Mouse (Mus musculus) ES-E14 (cell line): ENCODE measurements around the gene Nepro. TPM values are rescaled to one million over a fixed set of nuclear protein-coding genes. Genes with fewer than 3 reads are reported as not detected.

ENCODE experiments used
- DNase-seq: peaks from one replicate; pipeline ENCODE4 v3.0.0-alpha.2; 2013; ENCODE audit warnings: low read depth, low spot score
- H3K27ac ChIP-seq: 2 replicates; pipeline ENCODE4 v1.5.1; 2012; ENCODE audit warnings: low read depth, mild to moderate bottlenecking, low read length, moderate library complexity, mixed read lengths; ENCODE audit not compliant: poor library complexity, insufficient read depth, severe bottlenecking
- H3K36me3 ChIP-seq: 2 replicates; pipeline ENCODE4 v1.6.1; 2012; ENCODE audit warnings: mild to moderate bottlenecking, low read length, moderate library complexity, mixed read lengths; ENCODE audit not compliant: control insufficient read depth, poor library complexity, insufficient read depth, severe bottlenecking
- H3K4me1 ChIP-seq, 2 experiments: fragments of 150-350 bp in 1 of 2; sonication (generic) in 1 of 2; 2 replicates each; pipeline ENCODE4 v1.6.1; 2012; ENCODE audit warnings: low read length in 2 of 2, mild to moderate bottlenecking in 1 of 2, mixed read lengths in 1 of 2; ENCODE audit not compliant: control insufficient read depth in 2 of 2, insufficient read depth in 2 of 2, poor library complexity in 1 of 2
- H3K4me3 ChIP-seq, 2 experiments: fragments of 150-350 bp in 1 of 2; sonication (generic) in 1 of 2; 2 replicates each; pipeline ENCODE4 v1.5.1; 2012; ENCODE audit warnings: low read length in 2 of 2, low read depth in 1 of 2, mild to moderate bottlenecking in 1 of 2, mixed read lengths in 1 of 2; ENCODE audit not compliant: insufficient read depth in 1 of 2, poor library complexity in 1 of 2, severe bottlenecking in 1 of 2
- H3K9ac ChIP-seq: 2 replicates; pipeline ENCODE4 v1.6.1; 2012; ENCODE audit warnings: low read depth, mild to moderate bottlenecking, low read length, mixed read lengths; ENCODE audit not compliant: poor library complexity, insufficient read depth, severe bottlenecking
- H3K9me3 ChIP-seq: fragments of 150-350 bp; sonication (generic); 2 replicates; pipeline ENCODE4 v1.6.1; 2012; ENCODE audit warnings: low read depth, mild to moderate bottlenecking, low read length; ENCODE audit not compliant: control insufficient read depth, insufficient read depth
- CHD2 ChIP-seq: IDR thresholded peaks from 2 replicates; pipeline ENCODE4 v1.6.1; 2014; ENCODE audit warnings: mild to moderate bottlenecking, low read depth, low read length, inconsistent platforms
- HCFC1 ChIP-seq: IDR thresholded peaks from 2 replicates; pipeline ENCODE4 v1.6.1; 2012; ENCODE audit warnings: low read length, inconsistent platforms, borderline replicate concordance; ENCODE audit not compliant: insufficient read depth
- MAFK ChIP-seq: IDR thresholded peaks from 2 replicates; pipeline ENCODE4 v1.6.1; 2014; ENCODE audit warnings: mild to moderate bottlenecking, low read depth, low read length, inconsistent platforms; ENCODE audit not compliant: insufficient read depth
- ZC3H11A ChIP-seq: IDR thresholded peaks from 2 replicates; pipeline ENCODE4 v1.6.1; 2012; ENCODE audit warnings: low read depth, mild to moderate bottlenecking, inconsistent platforms, low read length, borderline replicate concordance
- ZNF384 ChIP-seq: IDR thresholded peaks from 2 replicates; pipeline ENCODE4 v1.6.1; 2012; ENCODE audit warnings: low read depth, low read length, inconsistent platforms
- in situ Hi-C, 2 experiments: fragments of 600-800 bp; cut with MboI; formaldehyde crosslinking; loops; one replicate each; pipeline ENCODE4 v1.15.1; 2025; ENCODE audit warnings: low sequenced_read_pairs in 2 of 2, inconsistent platforms in 1 of 2; ENCODE audit not compliant: unreplicated experiment in 2 of 2
- total RNA-seq: library from RNA; depleted of rRNA; stranded (reverse); fragments of 300-350 nt; gene quantifications from 2 replicates; pipeline ENCODE4 v1.2.3, GENCODE M21; 2012

The Nepro gene
- total RNA-seq, 1 experiment: 39.7 TPM

DNA sequence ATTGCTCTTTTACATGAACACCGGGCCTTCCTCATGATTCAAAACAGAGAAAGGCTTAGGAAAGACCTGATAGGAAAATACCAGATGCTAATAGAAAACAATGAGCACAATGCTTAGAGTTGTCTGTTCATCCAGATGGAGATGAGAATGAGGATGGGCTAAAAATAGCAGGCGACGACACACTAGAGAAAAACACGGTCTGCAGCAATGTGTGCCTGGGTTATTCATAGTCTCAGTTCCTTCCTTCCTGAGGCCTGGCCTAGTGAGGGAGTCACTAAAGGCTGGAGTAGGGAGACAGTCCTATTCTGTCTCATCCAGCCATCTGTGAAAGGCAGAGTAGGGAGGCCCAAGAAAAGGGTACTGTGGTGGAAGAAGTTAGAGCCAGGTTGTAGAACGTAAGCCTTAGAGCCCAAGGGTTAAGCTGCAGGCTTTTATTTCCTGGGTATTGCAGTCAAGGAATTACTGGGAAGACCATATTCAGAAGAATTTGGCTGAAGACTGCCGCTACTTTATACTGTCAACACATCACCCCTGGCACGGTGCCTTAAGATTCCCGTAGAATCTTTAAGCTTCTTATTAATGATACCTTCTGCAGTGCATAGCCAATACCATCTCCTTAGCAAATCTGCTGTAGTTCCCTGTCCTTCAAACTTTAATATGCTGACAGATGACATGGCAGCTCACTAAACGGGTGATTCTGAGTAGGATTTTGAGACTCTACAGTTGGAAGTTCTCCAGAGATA, 43.2 kb upstream of the Nepro start:
- in situ Hi-C loops: no loop called here
- Histone ChIP-seq H3K9me3 (no peaks in the 10 kb centered on the region), H3K4me3 (no peak overlapping the region), H3K36me3 (no peaks in the 10 kb centered on the region), H3K27ac (no peak overlapping the region), H3K9ac (no peak overlapping the region), H3K4me1 (peaks cover 0 to 5% of the 10 kb centered on the region in 2 experiments; a peak in 1 of 4 replicates)
- no peak for DNase-seq
- TF ChIP-seq MAFK (no peak), ZC3H11A (no peak), CHD2 (no peak), HCFC1 (no peak), ZNF384 (no peak)

GRCm38 (mm10) chr16:44684646-44685045, 39.5 kb upstream of the Nepro start:
- no peak for TF ChIP-seq HCFC1
- no peak for TF ChIP-seq ZNF384
- TF ChIP-seq ZC3H11A: no peak
- TF ChIP-seq MAFK: no peak
- TF ChIP-seq CHD2: no peak
- Histone ChIP-seq H3K27ac (no peak overlapping the region), H3K4me1 (peaks cover 0 to 3% of the 10 kb centered on the region in 2 experiments; a peak in 1 of 4 replicates), H3K4me3 (no peak overlapping the region), H3K9ac (no peak overlapping the region), H3K9me3 (no peaks in the 10 kb centered on the region), H3K36me3 (no peaks in the 10 kb centered on the region)
- in situ Hi-C loops: no loop called here
- DNase-seq: no peak

DNA sequence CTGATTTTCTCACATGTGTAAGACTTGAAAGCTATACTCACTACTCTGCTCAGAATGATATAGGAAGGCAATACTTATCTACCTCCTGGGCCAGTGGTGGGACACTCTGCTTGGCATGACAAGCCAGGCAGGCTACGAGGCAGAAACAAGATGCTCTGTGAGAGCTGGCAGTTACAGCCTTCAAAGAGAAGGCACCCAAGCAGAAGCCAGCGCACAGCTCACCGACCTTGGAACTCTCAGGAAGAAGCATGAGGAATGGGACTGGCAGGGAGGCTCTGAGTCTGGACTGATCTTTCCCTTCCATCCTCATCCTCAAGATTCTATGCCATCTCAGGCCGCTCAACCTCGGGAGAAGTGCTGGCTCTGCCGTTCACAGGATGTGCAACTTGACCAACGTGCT, 38.7 kb upstream of the Nepro start:
- Histone ChIP-seq H3K9ac (no peak overlapping the region), H3K27ac (no peak overlapping the region), H3K4me1 (no peaks in the 10 kb centered on the region), H3K36me3 (no peaks in the 10 kb centered on the region), H3K4me3 (no peak overlapping the region), H3K9me3 (no peaks in the 10 kb centered on the region)
- TF ChIP-seq CHD2 (no peak), ZNF384 (no peak), ZC3H11A (no peak), HCFC1 (no peak), MAFK (no peak)
- DNase-seq: no peak
- in situ Hi-C loops: no loop called here

GRCm38 (mm10) chr16:44686991-44687718, 36.9 kb upstream of the Nepro start:
- Histone ChIP-seq H3K9ac (no peak overlapping the region), H3K27ac (no peak overlapping the region), H3K36me3 (no peaks in the 10 kb centered on the region), H3K4me1 (no peaks in the 10 kb centered on the region), H3K4me3 (no peak overlapping the region), H3K9me3 (no peaks in the 10 kb centered on the region)
- in situ Hi-C loops: no loop called here
- DNase-seq: no peak
- TF ChIP-seq HCFC1 (no peak), MAFK (no peak), CHD2 (no peak), ZNF384 (no peak), ZC3H11A (no peak)
